Mouse (Mus musculus) 3134 (cell line): ENCODE measurements around the gene Fgf10.

ENCODE experiments used
- DNase-seq: peaks from one replicate; pipeline ENCODE4 v3.0.0-alpha.2; 2011; ENCODE audit warnings: low spot score; ENCODE audit not compliant: insufficient read length; ENCODE audit errors: extremely low read depth

The Fgf10 gene

DNA sequence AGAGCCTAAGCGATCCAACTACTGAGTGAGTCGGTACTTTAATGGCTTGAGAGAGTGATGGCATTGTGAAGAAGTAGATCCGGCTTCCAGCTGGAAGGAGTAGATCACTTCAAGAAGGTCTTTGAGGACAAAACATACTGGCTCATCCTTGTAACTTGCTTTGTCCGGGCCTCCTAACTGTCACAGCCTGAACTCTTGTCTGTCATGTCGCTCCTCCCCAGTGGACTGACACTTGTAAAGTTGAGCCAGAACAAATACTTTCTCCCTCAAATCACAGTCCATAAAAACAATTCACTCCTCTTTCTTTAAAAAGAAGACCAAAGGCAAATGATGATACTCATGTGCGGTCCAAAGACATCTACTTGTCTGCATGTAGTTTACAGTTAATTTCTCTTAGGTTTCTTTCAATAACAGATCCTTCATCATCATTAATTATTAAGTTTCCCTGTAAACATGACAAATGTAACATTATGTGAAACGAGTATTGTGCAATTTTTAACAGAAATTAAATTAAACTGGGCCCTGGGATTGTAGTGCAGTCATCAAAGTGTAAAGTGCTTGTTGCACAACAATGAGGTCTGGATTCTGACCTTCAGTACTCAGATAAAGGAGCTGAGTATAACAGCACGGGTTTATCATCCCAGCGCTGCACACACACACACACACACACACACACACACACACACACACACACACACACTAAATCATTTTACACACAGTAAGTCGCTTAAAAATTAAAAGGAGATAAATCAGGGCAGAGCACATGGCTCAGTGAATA, 159.2 kb downstream of the Fgf10 start:
- no peak for DNase-seq

DNA sequence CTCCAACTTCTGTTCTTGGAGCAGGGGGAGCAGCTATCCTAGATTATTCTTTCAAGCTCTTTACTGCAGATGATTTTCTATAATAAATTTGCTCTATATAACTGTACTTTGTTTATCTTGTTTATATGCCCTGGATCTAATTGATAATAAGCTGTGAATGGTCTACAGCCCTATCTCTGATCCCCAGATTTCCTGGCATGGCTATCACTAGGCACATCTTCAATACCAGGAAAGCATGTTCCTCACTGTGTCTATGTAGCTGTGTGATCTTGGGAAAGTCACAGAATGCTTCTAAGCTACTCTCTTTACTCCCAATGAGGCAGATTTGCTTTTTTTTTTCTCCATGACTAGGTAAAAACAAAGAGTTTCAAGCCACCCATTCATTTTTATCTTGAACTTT, 164.4 kb downstream of the Fgf10 start:
- DNase-seq: no peak

DNA sequence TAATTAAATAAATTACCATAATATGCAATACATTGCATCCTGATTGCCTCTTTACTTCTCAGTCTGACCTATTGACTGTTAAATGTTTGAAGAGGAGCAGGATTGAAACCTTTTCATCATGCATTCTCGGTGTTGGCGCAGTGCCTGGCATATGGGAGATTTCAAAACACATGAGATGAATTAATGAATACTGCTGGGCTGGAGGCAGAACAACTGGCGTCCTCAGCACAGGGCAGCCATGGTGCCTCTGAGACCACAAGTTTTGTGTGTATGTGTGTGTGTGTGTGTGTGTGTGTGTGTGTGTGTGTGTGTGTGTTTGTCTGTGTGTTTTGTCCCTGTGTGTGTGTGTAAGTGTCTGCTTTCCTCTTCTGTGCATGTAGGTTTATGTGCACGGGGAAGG, 165.5 kb downstream of the Fgf10 start:
- no peak for DNase-seq
